Mouse (Mus musculus): Measurements from ENCODE around the gene A730049H05Rik. TPM values are rescaled to one million over a fixed set of nuclear protein-coding genes. Genes with fewer than 3 reads are reported as not detected.

A730049H05Rik gene
- polyA plus RNA-seq, 1 experiment from 2014 or later, result 3.6 TPM

GRCm38 (mm10) chr6:92877236-92877635 lies 61.0 kb downstream of the A730049H05Rik start:
- H3K4me3 ChIP-seq (ENCODE audit: control insufficient read depth in 1 of 2, insufficient read depth in 1 of 2, low read depth in 1 of 2, low read length in 2 of 2), result no peak overlapping the region
- H3K27me3 ChIP-seq (ENCODE audit: control insufficient read depth, insufficient read depth, low read length), result no peaks in the 10 kb centered on the region
- WGBS, result 92% methylated on average over 4 of the region's 4 CpGs
- no peak overlapping the region for H3K4me2 ChIP-seq (ENCODE audit: low read length)
- no peaks in the 10 kb centered on the region for H3K9me3 ChIP-seq (ENCODE audit: control insufficient read depth, low read length)
- ATAC-seq (ENCODE audit: insufficient number of reproducible peaks, insufficient read depth, low FRiP score, low read depth), result no peak
- peaks cover 8 to 11% of the 10 kb centered on the region in 2 experiments for H3K4me1 ChIP-seq (ENCODE audit: control insufficient read depth in 2 of 2, insufficient read depth in 2 of 2, low read length in 2 of 2)
- H3K36me3 ChIP-seq (ENCODE audit: control insufficient read depth, insufficient read depth, low read length), result peaks cover 64% of the 10 kb centered on the region
- H3K9ac ChIP-seq (ENCODE audit: low read length), result no peak overlapping the region
- H3K27ac ChIP-seq (replicated peaks in 1 of 2; ENCODE audit: control insufficient read depth in 1 of 2, insufficient read depth in 1 of 2, low read depth in 2 of 2, low read length in 2 of 2), result no peak overlapping the region

- Histone ChIP-seq H3K9me3 (ENCODE audit: control insufficient read depth, low read length) (no peaks in the 10 kb centered on the region), H3K36me3 (ENCODE audit: control insufficient read depth, insufficient read depth, low read length) (peaks cover 61% of the 10 kb centered on the region), H3K27ac (replicated peaks in 1 of 2; ENCODE audit: control insufficient read depth in 1 of 2, insufficient read depth in 1 of 2, low read depth in 2 of 2, low read length in 2 of 2) (no peak overlapping the region), H3K4me1 (ENCODE audit: control insufficient read depth in 2 of 2, insufficient read depth in 2 of 2, low read length in 2 of 2) (peaks cover 8 to 11% of the 10 kb centered on the region in 2 experiments), H3K9ac (ENCODE audit: low read length) (no peak overlapping the region), H3K4me2 (ENCODE audit: low read length) (no peak overlapping the region), H3K27me3 (ENCODE audit: control insufficient read depth, insufficient read depth, low read length) (no peaks in the 10 kb centered on the region), H3K4me3 (ENCODE audit: control insufficient read depth in 1 of 2, insufficient read depth in 1 of 2, low read depth in 1 of 2, low read length in 2 of 2) (no peak overlapping the region)
- ATAC-seq (ENCODE audit: insufficient number of reproducible peaks, insufficient read depth, low FRiP score, low read depth), result no peak
- 78% methylated on average over 5 of the region's 5 CpGs for WGBS
Measured at GRCm38 (mm10) chr6:92878771-92879170, 62.5 kb downstream of the A730049H05Rik start.

- Histone ChIP-seq H3K27me3 (ENCODE audit: control insufficient read depth, insufficient read depth, low read length) (no peaks in the 10 kb centered on the region), H3K9me3 (ENCODE audit: control insufficient read depth, low read length) (no peaks in the 10 kb centered on the region), H3K4me1 (ENCODE audit: control insufficient read depth in 2 of 2, insufficient read depth in 2 of 2, low read length in 2 of 2) (peaks cover 8% of the 10 kb centered on the region in 2 experiments), H3K27ac (replicated peaks in 1 of 2; ENCODE audit: control insufficient read depth in 1 of 2, insufficient read depth in 1 of 2, low read depth in 2 of 2, low read length in 2 of 2) (no peak overlapping the region), H3K4me3 (ENCODE audit: control insufficient read depth in 1 of 2, insufficient read depth in 1 of 2, low read depth in 1 of 2, low read length in 2 of 2) (no peak overlapping the region), H3K36me3 (ENCODE audit: control insufficient read depth, insufficient read depth, low read length) (peaks cover 66% of the 10 kb centered on the region), H3K4me2 (ENCODE audit: low read length) (no peak overlapping the region), H3K9ac (ENCODE audit: low read length) (no peak overlapping the region)
- no peak for ATAC-seq (ENCODE audit: insufficient number of reproducible peaks, insufficient read depth, low FRiP score, low read depth)
- WGBS, result 90% methylated on average over 14 of the region's 14 CpGs
Measured at GRCm38 (mm10) chr6:92879700-92880265, 63.5 kb downstream of the A730049H05Rik start.

- peaks cover 86% of the 10 kb centered on the region for H3K36me3 ChIP-seq (ENCODE audit: control insufficient read depth, insufficient read depth, low read length)
- peaks cover 0 to 2% of the 10 kb centered on the region in 2 experiments; a peak in 1 of 4 replicates for H3K4me1 ChIP-seq (ENCODE audit: control insufficient read depth in 2 of 2, insufficient read depth in 2 of 2, low read length in 2 of 2)
- H3K27ac ChIP-seq (replicated peaks in 1 of 2; ENCODE audit: control insufficient read depth in 1 of 2, insufficient read depth in 1 of 2, low read depth in 2 of 2, low read length in 2 of 2), result peak overlapping the region in 1 of 2 experiments; percentile 31; a peak in 1 of 4 replicates
- H3K4me2 ChIP-seq (ENCODE audit: low read length), result no peak overlapping the region
- WGBS, result 68% methylated on average over 5 of the region's 5 CpGs
- no peaks in the 10 kb centered on the region for H3K27me3 ChIP-seq (ENCODE audit: control insufficient read depth, insufficient read depth, low read length)
- no peak overlapping the region for H3K4me3 ChIP-seq (ENCODE audit: control insufficient read depth in 1 of 2, insufficient read depth in 1 of 2, low read depth in 1 of 2, low read length in 2 of 2)
- ATAC-seq (ENCODE audit: insufficient number of reproducible peaks, insufficient read depth, low FRiP score, low read depth), result no peak
- H3K9ac ChIP-seq (ENCODE audit: low read length), result no peak overlapping the region
- no peaks in the 10 kb centered on the region for H3K9me3 ChIP-seq (ENCODE audit: control insufficient read depth, low read length)
Measured at GRCm38 (mm10) chr6:92882446-92882845, 66.2 kb downstream of the A730049H05Rik start.

- Histone ChIP-seq H3K36me3 (ENCODE audit: control insufficient read depth, insufficient read depth, low read length) (peaks cover 87% of the 10 kb centered on the region), H3K4me2 (ENCODE audit: low read length) (no peak overlapping the region), H3K27me3 (ENCODE audit: control insufficient read depth, insufficient read depth, low read length) (no peaks in the 10 kb centered on the region), H3K9me3 (ENCODE audit: control insufficient read depth, low read length) (no peaks in the 10 kb centered on the region), H3K4me3 (ENCODE audit: control insufficient read depth in 1 of 2, insufficient read depth in 1 of 2, low read depth in 1 of 2, low read length in 2 of 2) (no peak overlapping the region), H3K9ac (ENCODE audit: low read length) (no peak overlapping the region), H3K4me1 (ENCODE audit: control insufficient read depth in 2 of 2, insufficient read depth in 2 of 2, low read length in 2 of 2) (peaks cover 0 to 2% of the 10 kb centered on the region in 2 experiments; a peak in 1 of 4 replicates), H3K27ac (replicated peaks in 1 of 2; ENCODE audit: control insufficient read depth in 1 of 2, insufficient read depth in 1 of 2, low read depth in 2 of 2, low read length in 2 of 2) (no peak overlapping the region)
- 62% methylated on average over 9 of the region's 9 CpGs for WGBS
- no peak for ATAC-seq (ENCODE audit: insufficient number of reproducible peaks, insufficient read depth, low FRiP score, low read depth)
Measured at GRCm38 (mm10) chr6:92883131-92883900, 67.0 kb downstream of the A730049H05Rik start.

- no peak for ATAC-seq (ENCODE audit: insufficient number of reproducible peaks, insufficient read depth, low FRiP score, low read depth)
- Histone ChIP-seq H3K36me3 (ENCODE audit: control insufficient read depth, insufficient read depth, low read length) (peaks cover 83% of the 10 kb centered on the region), H3K27ac (replicated peaks in 1 of 2; ENCODE audit: control insufficient read depth in 1 of 2, insufficient read depth in 1 of 2, low read depth in 2 of 2, low read length in 2 of 2) (no peak overlapping the region), H3K9me3 (ENCODE audit: control insufficient read depth, low read length) (no peaks in the 10 kb centered on the region), H3K4me1 (ENCODE audit: control insufficient read depth in 2 of 2, insufficient read depth in 2 of 2, low read length in 2 of 2) (peaks cover 3 to 9% of the 10 kb centered on the region in 2 experiments), H3K27me3 (ENCODE audit: control insufficient read depth, insufficient read depth, low read length) (no peaks in the 10 kb centered on the region), H3K4me2 (ENCODE audit: low read length) (no peak overlapping the region), H3K9ac (ENCODE audit: low read length) (no peak overlapping the region), H3K4me3 (ENCODE audit: control insufficient read depth in 1 of 2, insufficient read depth in 1 of 2, low read depth in 1 of 2, low read length in 2 of 2) (no peak overlapping the region)
- 81% methylated on average over 1 of the region's 1 CpGs for WGBS
Measured at GRCm38 (mm10) chr6:92891535-92891934, 75.3 kb downstream of the A730049H05Rik start.

All from heart, embryonic 14.5 days (tissue).